Mouse (Mus musculus): Measurements from ENCODE around the gene Pramel1. TPM values are rescaled to one million over a fixed set of nuclear protein-coding genes. Genes with fewer than 3 reads are reported as not detected.
"Not testable (repeated sequence)": the region's sequence is repeated elsewhere in the genome, so short reads cannot be mapped to it uniquely, and the experiment has no call there.

Gene Pramel1
- total RNA-seq, 2 experiments from 2014 or later = not detected

DNA sequence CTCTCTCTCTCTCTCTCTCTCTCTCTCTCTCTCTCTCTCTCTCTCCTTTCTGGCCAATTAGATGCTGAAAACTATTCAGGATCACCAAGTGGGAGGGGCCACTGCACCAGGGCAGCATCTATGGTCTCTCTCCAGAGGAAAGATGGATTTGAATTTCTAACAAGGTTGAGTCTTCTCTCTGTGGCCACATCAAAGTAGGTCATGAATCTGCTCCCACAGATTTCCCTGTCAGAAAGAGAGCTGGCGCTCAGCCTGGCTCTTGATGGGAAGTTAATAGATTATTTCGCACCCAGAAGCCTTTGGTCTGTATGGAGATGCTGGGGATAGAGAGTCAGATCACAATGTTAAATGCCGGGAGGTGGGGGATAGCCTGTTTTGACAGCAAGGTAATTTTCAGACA, 12.1 kb upstream of the Pramel1 start:
- DNase-seq (ENCODE audit: extremely low spot score in 1 of 2, low spot score in 2 of 2) = no peak
- intact Hi-C loops (cut with DNase I) = loop anchor here (5.0 kb wide), 1 partner anchor 355 kb away; no protein-coding TSS in a partner anchor
- Histone ChIP-seq H3K4me3 (no peak overlapping the region), H3K27ac (no peak overlapping the region)
- no peak for TF ChIP-seq CTCF (IDR thresholded peaks at IDR 0.05)

DNA sequence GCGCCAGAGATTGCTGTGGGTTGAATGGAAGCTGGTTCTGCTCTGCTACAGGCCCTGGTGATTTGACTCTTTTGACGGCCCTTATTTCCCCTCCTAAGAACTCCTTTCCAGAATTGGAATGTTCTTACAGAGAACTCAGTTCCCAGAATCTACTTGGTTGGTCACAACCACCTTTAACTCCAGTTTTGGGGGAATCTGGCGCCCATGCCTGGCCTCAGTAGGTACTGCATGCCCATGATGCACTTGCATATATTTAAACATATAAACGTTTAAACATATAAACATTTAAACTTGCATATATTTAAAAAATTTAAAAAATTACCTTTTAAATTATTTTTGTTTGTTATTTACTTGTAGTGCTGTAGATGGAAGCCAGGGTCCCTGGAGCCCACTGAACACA, 10.6 kb upstream of the Pramel1 start:
- no peak for DNase-seq (ENCODE audit: extremely low spot score in 1 of 2, low spot score in 2 of 2)
- TF ChIP-seq CTCF (IDR thresholded peaks at IDR 0.05) = peak; percentile 50
- intact Hi-C loops (cut with DNase I) = loop anchor here (5.0 kb wide), 1 partner anchor 356 kb away; no protein-coding TSS in a partner anchor
- H3K27ac ChIP-seq = no peak overlapping the region
- no peak overlapping the region for H3K4me3 ChIP-seq

DNA sequence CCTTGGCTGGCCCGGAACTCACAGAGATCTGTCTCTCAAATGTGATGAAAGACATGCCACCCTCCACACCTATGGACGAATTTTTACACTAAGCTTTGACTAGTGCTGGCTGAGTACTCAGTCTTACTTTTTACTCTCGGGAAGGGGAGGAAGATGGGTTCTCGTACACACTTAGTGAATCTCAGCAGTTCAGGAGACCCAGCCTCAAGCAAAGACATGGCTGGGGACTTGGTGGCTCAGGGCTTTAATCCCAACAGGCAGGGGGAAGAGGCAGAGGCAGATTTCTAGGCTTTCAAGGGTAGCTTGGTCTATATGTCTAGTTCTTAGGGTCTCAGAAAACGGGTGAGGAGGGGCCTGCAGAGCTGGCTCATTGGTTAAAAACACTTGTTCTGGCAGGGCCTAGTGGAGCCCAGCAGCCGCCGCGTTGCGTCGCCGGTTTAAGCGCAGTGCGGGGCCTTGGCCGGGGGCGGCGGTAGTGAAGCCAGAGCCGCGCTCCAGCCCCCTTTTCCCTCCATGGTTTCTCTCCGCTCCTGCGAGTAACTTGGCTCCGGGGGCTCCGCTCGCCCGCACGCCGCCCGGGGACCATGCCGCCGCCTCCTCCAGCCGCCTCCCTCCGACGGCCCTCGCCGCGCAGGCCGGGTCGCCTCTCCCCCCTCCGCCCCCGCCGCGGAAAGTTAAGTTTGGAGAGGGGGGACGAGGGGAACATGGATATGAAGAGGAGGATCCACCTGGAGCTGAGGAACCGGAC, 5.1 kb upstream of the Pramel1 start:
- peak; percentile 18 to 33 for DNase-seq (ENCODE audit: extremely low spot score in 1 of 2, low spot score in 2 of 2)
- intact Hi-C loops (cut with DNase I) = no loop called here
- no peak overlapping the region for H3K27ac ChIP-seq
- peak overlapping the region; percentile 23 for H3K4me3 ChIP-seq
- TF ChIP-seq CTCF (IDR thresholded peaks at IDR 0.05) = peak; percentile 43

DNA sequence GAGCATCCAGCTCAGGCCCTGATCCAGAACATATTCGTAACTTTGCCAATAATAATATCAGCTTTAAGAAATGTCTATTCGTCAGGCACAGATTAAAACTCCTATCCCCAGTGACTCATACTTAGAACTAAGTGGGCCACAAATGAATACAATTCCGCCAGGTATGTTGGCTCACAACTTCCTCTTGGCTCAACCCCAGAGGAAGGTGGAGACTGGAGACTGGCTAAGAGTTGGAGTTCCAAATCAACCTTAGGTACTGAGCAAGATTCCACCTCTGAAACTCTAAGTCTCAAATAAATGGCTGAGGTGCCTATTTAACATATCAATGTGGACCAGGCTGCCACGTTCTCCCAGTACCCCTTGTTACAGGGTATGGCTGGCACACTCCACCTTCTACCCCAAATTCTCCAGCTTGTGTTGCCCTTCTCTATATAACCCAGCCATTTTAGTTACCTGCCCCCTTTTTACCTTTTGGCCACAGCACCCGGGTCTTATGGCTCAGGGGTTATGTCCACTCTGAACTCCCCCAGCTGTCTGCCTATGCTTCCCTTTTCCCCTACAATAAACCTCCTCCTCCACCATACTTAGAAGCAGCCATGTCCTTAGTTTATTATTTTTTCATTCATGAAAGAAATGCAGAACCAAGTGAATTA, 17.5 kb downstream of the Pramel1 start:
- H3K4me3 ChIP-seq = peak overlapping the region; percentile 62
- TF ChIP-seq CTCF (IDR thresholded peaks at IDR 0.05) = no peak
- DNase-seq (ENCODE audit: extremely low spot score in 1 of 2, low spot score in 2 of 2) = no peak
- H3K27ac ChIP-seq = peak overlapping the region; percentile 91
- intact Hi-C loops (cut with DNase I) = no loop called here

DNA sequence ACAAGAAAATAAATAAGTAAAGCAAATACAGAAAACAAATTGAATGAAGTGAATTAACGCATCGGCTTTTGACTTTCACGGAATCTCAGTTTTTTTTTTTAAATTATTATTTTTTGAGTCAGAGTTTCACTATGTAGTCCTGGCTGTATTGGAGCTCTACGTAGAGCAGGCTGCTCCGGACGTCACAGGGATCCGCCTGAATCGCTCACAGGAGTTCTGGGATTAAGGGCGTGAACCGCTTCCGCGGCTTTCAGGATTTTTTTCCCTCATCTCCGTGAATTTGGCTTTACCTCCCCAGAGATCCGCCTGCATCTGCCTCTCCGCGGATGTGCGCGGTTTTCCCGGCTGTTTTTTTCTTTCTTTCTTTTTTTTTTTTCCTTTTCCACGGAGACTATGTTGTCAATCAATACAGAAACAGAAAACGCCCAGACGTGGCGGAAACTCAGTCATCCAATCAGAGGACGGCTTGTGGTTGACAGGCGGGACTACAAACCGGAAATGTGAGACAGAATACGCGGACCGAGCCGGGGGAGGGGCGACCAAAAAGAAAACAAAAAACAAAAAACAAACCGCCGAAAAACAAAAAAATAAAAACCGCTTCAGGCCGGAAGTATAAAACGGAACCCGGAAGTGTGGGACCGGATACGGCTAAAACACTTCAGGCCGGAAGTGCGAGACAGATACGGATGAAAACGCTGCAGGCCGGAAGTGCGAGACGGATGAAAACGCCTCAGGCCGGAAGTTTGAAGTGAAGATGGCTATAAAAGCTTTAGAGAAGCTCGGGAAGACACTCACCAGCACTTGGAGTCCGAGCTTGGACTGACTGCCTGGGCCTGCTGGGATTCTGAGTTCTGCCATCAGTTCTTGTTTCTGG, 18.2 kb downstream of the Pramel1 start, which contains the start of gene Pramef8:
TSS of gene Pramef8 (plus strand) at position 208 of the 874 bp plus-strand sequence.
- intact Hi-C loops (cut with DNase I) = no loop called here
- H3K4me3 ChIP-seq = peak within 1 kb of the TSS; percentile 62
- DNase-seq (ENCODE audit: extremely low spot score in 1 of 2, low spot score in 2 of 2) = peak; percentile 85 to 90
- no peak for TF ChIP-seq CTCF (IDR thresholded peaks at IDR 0.05)
- peak within 1 kb of the TSS; percentile 91 for H3K27ac ChIP-seq

DNA sequence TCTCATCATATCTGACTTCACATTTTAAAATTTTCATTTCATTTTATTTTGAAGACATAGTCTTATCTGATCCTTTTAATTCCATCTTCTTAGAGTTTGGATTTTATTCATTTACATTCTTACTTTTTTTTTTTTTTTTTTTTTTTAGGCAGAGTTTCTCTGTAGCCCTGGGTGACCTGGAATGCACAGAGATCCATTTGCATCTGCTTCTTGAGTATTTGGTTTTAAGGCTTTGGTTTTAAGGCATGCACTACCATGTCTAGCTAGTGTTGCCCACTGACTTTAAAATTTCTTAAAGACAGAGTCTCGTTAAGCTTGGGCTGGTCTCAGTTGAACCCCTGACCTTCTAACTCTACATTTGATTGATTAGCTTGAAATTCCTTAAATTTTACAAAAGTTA, 19.4 kb downstream of the Pramel1 start:
- H3K4me3 ChIP-seq = no peak overlapping the region

DNA sequence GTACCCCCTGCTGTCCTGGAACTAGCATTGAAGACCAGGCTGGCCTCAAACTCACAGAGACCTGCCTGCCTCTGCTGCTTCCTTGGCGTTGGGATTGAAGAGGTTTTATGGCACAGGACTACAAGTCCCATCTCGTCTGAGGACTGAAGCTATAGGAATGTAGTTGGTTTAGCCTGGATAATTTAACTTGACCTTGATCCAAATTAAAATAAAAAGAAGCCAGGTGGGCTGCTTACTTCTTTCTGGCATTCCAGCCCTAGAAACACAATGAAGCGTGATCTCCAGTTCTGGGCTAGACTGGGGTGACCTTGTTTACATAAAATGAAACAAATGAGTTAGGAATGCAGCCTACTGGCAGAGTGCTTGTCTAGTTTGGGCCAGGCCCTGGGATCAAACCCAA, 19.9 kb downstream of the Pramel1 start:
- no peak overlapping the region for H3K27ac ChIP-seq
- intact Hi-C loops (cut with DNase I) = no loop called here
- no peak overlapping the region for H3K4me3 ChIP-seq
- TF ChIP-seq CTCF (IDR thresholded peaks at IDR 0.05) = no peak
- DNase-seq (ENCODE audit: extremely low spot score in 1 of 2, low spot score in 2 of 2) = no peak

More for the DNA sequence above, 19.4 kb downstream of the Pramel1 start:
- intact Hi-C loops (cut with DNase I) = no loop called here
- no peak overlapping the region for H3K27ac ChIP-seq
- TF ChIP-seq CTCF (IDR thresholded peaks at IDR 0.05) = no peak
- DNase-seq (ENCODE audit: extremely low spot score in 1 of 2, low spot score in 2 of 2) = no peak

DNA sequence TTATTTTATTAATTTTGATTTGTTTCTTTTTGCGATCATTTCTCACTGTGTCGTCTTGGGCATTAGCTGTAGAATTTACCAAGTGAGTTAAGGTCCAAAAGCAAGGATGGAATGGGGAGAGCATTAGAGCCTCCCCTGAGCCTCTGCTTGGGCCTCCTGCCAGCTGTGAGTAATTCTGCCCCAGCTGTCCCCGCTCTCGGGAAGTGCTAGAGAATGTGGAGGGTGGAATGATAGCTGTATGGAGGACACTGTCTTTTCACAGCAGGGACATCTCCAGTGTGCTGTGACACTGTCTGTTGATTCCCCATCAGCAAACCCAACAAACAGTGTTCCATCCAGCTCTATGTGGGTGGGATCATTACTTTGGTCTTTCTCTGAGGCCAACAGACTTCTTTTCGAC, 32.5 kb downstream of the Pramel1 start:
- DNase-seq (ENCODE audit: extremely low spot score in 1 of 2, low spot score in 2 of 2); H3K27ac ChIP-seq; H3K4me3 ChIP-seq; intact Hi-C loops (cut with DNase I): not testable (repeated sequence)

Other genes starting within 250 kb of the Pramel1 start
- 10 to 100 TPM; 43.3 to 49.2 TPM for gene Prdm2, start 181.4 kb upstream of the Pramel1 start, total RNA-seq (2021)
- 10 to 100 TPM; 15.0 to 15.3 TPM for gene Pdpn, start 94.9 kb upstream of the Pramel1 start, total RNA-seq (2021)
- 1 to 10 TPM; 2.3 TPM for gene Lrrc38, start 44.7 kb upstream of the Pramel1 start, total RNA-seq (2021)
- 10 to 100 TPM; 12.5 to 12.8 TPM for gene Pramef8, start 18.0 kb downstream of the Pramel1 start, total RNA-seq (2021)
- not detected for gene Oog4, start 55.9 kb downstream of the Pramel1 start, total RNA-seq (2021)
- not detected for gene Gm13043, start 116.9 kb downstream of the Pramel1 start, total RNA-seq (2021)
- gene Gm13040, start 141.5 kb downstream of the Pramel1 start, total RNA-seq (2021) = not detected
- not detected for gene BC080695, start 157.3 kb downstream of the Pramel1 start, total RNA-seq (2021)
- not detected for gene Gm13057, start 157.3 kb downstream of the Pramel1 start, total RNA-seq (2021)
- not detected for gene Gm13083, start 220.6 kb downstream of the Pramel1 start, total RNA-seq (2021)

Data from left cerebral cortex, adult 2 months (tissue).